Mouse (Mus musculus) leukemia stem cell, adult 10-12 weeks (primary cell): ENCODE results near the gene Ctnnal1. TPM values are rescaled to one million over a fixed set of nuclear protein-coding genes. Genes with fewer than 3 reads are reported as not detected.

Experiments used
- polyA plus RNA-seq: library from polyadenylated mRNA; stranded (reverse); fragments of >175 nt; gene quantifications from 2 replicates; pipeline ENCODE4 v1.2.3, GENCODE M21; 2012; ENCODE audit warnings: low replicate concordance

The Ctnnal1 gene
- 7.8 and 9.3 TPM in 2 replicates for polyA plus RNA-seq

DNA sequence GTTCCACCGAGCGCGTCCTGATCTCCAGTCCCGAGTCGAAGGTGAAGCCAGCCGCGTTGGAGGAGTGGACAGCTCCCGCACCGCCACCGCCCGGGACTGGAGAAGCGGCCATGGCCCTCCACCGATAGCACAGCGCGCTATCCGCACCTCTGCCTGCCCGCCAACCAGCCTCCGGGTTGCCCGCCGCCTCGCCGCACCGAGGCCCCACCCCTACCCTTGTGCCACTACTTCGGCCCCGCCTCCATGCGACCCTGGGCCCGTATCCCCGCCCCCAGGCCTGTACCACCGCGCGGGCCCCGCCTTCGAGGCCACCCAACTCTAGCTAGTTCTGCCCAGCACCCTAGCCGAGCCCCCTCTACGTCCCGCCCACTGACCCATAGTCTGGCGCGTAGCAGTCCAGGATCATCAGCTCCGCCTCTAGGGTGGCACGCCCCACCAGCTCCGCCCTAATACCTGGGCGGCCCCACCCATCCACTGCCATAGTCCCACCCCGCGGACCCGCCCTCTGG lies at the start of gene Ctnnal1:
Gene Ctnnal1 (minus strand): TSS at position 186 of the 509 bp plus-strand sequence.

DNA sequence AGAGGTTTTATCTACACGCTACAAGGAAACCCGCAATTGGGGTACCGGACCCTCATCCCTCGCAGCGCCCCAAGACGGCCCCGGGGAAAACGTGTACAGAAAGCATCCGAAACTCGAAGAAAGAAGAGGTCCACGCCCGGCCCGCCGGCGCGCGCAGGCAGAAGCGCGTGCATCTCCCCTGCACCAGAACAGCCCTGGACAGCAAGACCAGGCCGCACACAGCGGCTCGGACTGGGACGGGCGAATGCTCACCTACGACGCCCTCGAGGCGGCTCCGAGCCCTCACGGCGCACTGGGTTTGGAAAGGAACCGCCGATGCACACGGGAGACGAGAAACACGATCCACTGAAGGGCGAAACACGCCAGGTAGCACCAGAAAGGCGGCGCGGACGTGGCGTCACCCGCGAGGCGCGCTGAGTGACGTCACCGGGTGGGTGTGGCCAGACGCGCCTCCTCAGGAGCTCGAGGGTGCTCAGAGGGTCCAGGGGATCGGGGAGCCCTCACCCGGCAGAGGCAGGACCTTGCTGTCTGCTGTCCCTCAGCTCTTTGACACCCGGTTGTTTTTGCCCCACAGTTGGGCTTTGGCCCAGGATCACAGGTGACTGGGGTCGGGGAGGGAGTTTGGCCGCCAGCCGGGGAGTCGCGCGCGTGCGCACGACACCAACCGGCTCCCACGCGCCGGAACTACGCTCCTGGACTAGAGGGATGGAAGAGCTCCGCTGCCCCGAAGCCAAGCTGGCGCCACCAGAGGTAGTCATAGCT lies 62.9 kb downstream of the Ctnnal1 start, which contains the start of the genes Elp1 and Fam206a:
Gene Elp1 (minus strand): TSS at position 425 of the 762 bp plus-strand sequence.
Gene Fam206a (plus strand): TSS at position 439 of the 762 bp plus-strand sequence.

Other genes with a start within 250 kb of the Ctnnal1 start
- not detected in 2 replicates for gene Gm26657, start 125.1 kb downstream of the Ctnnal1 start, polyA plus RNA-seq
- gene Actl7b, start 123.7 kb downstream of the Ctnnal1 start, polyA plus RNA-seq: 0.20 TPM in 2 replicates
- gene Actl7a, start 121.8 kb downstream of the Ctnnal1 start, polyA plus RNA-seq: not detected in 2 replicates
- gene Elp1, start 62.9 kb downstream of the Ctnnal1 start, polyA plus RNA-seq: 0.60 and 2.2 TPM in 2 replicates
- 6.5 and 6.7 TPM in 2 replicates for gene Fam206a, start 62.8 kb downstream of the Ctnnal1 start, polyA plus RNA-seq
- gene Tmem245, start 82.2 kb upstream of the Ctnnal1 start, polyA plus RNA-seq: 1.7 and 3.1 TPM in 2 replicates
- 0.02 TPM in 1 of 2 replicates, not detected in the other for gene Frrs1l, start 125.2 kb upstream of the Ctnnal1 start, polyA plus RNA-seq